Mouse (Mus musculus) adrenal gland, adult (tissue): ENCODE measurements at regions not wholly inside any gene's neighbourhood (a gene's known extent, or its start where the extent isn't known, plus 50 kb on each side); places are given as distances from the start of the nearest gene placed in this dataset.
"Not testable (repeated sequence)": the region's sequence is repeated elsewhere in the genome, so short reads cannot be mapped to it uniquely, and the experiment has no call there.

Source experiments
- DNase-seq, 2 experiments: peaks; one replicate each; pipeline ENCODE4 v3.0.0; 2022 to 2023; ENCODE audit warnings: low spot score in 1 of 2; ENCODE audit not compliant: inconsistent age in 2 of 2

DNA sequence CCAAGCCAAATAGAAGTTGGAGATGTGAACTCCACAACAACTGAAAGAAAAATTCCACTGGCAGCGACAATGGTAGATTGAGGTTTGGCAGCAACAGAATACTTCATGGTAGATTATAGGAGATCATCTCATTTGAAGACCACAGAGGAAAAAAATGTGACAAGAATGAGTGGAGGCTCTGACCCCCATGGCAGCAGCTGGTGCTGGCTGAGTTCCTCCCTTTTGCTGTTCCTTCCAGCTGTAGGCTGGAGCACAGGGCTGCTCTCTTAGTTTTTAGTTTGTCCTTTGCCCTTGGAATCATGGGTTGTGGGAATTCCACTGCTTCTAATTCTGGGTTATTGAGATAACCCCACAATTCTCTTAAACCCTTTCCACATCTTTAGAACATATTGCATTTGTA, 248.8 kb downstream of the Pros1 start:
- no peak for DNase-seq

DNA sequence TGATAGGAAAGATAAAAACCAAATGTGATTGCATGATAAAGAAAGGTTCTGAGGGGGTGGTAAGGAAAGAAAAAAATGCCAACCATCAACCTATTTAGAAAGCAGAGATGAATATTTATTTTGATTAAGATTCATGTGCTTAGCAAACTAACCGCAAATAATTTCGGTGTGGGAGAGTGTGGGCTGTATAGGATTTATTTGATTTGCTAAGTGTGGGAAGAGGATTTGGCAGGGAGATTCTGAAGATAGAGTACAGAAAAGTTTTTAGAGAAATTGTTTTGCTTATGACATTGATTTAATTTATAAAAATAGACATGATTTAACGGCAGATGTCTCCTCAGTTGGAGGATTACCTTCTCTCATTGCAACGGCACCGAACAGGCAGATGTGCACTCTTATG, 250.3 kb downstream of the Pros1 start:
- DNase-seq = no peak

DNA sequence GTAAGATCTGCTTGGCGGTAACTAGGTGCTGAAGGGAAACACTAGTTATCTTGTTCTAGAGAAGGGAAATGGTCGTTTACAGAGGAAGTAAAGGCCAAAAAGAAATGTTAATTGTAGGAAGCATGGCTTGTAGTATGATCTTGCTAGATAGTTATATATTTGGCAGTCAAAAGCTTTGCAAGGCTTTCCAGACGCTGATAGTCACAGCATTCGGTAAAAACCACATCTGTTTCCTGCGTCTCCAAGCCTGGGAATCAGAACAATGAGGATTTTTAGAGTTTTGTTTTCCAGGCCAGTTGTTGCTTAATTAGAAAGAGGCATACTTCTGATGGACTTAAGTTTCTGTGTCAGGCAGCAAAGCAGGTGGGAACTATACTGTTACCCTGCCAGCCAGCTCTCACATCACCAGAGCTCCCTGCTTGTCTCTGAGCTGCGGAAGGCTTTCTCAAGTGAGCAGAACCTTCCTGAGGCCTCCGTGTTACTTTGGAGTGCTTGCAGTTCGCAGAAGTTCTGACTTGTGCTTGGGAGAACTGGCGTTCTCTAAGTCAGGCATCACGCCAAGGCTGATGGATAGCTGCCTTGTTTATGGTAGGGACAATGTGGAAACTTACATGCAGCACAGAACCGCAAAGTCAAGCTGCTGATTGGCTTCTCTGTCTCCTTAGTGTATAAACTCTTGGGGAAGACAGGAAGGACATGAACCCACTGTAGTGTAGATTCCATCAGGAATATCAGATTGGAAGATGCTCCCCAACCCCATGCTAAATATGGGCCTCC, 251.0 kb downstream of the Pros1 start:
- DNase-seq = no peak

DNA sequence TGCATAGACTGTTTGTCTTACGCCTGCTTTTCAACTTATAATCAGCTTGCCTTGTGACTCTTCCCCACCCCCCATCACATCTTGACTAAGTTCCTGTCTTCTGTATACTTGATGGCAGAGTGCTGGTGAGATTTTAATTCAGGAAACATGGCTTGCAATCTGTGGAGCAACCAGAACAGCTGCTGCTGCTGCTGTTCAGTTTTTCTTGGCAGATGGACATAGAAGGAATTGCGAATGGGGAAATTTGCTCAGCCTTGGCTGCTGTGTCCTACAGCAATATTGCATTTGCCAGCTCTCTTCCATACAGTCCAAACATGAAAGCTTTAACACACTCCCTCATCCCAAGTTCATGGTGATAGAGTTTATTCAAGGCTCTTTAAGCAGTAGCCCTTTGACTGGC, 262.3 kb downstream of the Pros1 start:
- DNase-seq = no peak

DNA sequence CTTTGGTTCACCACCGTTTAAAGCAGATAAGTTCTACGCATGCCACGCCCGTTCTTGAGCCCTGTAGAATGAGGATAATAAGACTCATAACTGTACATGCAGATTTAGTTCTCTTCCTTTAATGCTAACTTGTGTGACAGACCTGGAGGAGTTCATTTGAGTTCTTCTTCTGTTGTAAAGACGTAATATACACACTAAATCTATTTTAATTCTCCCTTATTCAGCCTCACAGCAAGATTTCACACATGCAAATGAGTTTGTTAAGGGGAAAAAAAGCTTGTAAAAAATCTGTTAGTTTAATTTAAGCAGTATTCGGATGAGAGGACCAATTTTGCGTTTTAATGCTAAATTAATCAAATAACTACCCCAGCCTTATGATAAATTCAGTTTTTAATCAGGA, 264.6 kb downstream of the Pros1 start:
- no peak for DNase-seq

DNA sequence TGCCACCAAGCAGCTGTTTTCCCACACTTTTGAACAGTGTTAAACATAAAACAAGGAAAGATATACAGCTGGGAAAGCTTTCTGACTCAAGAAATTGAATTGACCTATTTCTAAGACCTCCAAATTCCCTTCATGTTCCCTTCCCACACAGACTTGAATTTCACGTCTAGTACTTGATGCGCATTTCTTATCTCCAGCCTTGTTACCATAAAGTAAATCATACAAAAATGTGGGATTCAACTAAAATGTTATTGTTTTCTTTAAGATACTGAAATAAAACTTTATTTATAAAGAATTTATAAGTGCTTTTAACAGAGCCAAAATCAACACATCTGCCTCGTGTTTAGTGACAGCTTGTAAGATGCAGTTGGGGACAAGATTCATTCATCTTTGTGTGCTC, 289.7 kb downstream of the Pros1 start:
- DNase-seq = no peak

DNA sequence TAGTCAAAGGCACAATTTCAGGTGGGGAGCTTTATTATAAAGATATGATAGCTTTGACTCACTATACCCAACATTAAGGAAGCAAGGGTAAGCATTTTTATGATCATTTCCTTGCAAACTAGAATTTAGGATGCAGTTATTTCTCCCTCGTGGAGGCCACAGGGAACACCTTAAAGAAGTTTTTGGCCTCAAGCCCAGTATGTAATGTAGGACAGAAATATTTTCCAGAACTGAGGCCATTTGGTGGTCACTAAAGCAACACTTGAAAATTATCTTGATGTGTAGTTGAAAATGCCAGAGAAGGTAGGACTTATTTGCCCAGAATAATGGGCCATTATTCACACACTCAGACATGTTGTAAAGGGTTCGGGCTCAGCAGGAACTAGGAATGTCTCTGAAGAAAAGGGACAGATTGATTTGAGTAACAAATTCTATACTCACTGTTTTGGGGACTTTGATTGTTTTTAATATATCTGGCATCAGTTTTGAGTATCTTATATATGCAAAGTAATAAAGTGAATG, 301.3 kb downstream of the Pros1 start:
- DNase-seq = no peak

DNA sequence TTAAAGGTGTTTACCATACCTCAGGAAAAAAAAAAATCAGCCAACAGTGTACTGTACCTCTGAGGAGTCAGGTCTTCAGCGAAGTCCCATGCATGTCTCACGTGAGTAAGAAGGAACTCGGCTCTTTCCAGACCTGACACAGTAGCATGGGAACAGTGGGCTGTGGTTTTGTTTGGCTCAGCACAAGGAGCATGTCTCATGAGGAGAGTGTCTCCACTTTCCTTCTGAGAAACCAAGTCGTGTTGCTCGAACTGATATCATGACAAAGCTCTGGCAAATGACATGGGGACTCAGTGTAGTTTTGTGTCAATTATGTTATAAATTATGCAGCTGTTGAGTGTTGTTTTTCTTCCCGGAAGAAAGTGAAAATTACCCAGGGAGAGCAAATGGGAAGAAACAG, 316.0 kb downstream of the Pros1 start:
- no peak for DNase-seq

DNA sequence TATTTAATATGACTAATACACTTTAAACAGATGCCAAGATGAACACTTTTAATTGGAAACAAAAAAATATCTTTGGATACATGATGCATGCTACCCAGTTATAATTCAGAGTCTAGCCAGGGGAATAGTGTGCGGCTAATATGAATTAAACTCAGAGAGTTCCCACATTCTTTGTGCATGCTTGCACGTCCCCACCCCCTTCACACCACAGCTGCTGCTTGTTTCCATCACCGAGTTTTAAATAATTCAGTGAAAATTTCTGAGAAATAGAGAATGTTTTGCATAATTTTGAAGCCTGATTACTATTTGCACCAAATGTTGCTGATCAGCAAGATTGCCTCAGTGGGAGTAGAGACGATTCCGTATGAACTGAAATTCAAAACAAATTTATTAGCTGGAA, 325.1 kb downstream of the Pros1 start:
- DNase-seq = no peak

DNA sequence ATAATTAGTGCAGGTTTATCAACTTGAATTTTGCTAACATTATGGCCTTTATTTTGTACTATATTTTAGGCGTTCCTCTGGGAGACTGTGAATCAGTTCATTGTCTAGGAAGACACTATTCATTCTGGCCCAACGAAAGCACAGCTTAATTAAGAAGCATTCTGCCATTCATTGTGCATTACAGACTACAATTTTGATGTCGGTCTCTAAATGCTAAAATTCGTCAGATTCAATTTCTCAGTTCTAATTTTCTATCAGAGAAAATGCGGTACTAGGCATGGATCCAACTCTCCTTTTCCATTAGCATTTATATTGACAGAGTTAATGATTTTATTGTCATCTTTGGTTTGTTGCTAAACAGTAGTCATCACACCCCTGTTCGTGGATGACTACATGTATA, 337.1 kb downstream of the Pros1 start:
- no peak for DNase-seq

DNA sequence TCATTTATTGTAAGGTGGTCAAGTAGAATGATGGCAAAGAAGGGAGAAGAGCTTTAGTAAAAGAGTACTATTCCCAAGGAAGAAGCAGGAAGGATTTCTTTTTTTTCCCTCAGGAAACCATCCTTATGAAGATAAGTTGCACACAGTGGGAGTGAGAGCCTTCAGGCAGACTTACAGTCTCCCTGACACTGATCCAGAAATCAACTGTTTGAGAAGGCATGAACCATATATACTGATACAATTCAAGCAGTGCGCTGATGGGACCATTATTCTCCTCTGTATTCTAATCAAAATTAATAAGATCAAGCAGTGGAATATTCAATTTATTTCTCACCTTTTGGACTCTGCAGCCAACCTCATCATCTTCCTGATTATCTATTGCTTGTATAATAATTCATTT, 337.5 kb downstream of the Pros1 start:
- DNase-seq = no peak

DNA sequence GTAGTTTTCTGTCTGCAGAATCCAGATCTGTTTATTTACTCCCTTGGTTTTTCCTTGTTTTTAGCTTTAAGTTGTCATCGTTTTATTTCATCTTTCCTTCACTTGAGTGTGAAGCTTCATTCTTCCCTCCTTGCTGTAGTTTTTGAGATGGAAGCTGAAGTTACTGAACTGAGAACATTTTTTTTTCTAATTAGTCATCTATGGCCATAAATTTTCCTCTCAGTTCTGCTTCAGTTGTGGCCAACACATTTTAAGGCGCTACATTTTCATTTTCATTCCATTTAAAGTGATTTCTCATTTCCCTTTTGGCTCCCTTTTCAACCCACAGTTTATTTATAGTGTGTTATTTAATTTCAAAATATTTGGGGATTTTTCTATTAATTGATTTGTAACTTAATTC, 340.5 kb downstream of the Pros1 start:
- no peak for DNase-seq

DNA sequence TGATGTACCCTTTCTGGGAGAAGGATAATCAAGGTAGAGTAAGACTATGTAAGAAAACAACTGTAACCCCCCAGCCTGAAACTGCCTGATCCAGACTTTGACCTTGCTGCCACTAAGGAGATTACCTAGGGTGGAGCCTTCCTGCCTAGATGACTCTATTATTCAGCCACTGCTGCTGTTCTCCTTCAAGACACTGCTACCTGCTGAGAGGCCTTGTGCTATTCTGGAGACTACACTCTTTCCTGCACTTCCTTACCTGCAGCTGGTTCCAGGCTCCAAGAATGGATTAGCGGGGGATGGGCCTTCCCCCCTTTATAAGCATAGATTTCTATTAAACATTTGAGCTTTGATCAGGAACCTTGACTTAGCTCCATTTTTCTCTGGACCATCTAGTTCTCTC, 359.4 kb downstream of the Pros1 start:
- not testable (repeated sequence) for DNase-seq

DNA sequence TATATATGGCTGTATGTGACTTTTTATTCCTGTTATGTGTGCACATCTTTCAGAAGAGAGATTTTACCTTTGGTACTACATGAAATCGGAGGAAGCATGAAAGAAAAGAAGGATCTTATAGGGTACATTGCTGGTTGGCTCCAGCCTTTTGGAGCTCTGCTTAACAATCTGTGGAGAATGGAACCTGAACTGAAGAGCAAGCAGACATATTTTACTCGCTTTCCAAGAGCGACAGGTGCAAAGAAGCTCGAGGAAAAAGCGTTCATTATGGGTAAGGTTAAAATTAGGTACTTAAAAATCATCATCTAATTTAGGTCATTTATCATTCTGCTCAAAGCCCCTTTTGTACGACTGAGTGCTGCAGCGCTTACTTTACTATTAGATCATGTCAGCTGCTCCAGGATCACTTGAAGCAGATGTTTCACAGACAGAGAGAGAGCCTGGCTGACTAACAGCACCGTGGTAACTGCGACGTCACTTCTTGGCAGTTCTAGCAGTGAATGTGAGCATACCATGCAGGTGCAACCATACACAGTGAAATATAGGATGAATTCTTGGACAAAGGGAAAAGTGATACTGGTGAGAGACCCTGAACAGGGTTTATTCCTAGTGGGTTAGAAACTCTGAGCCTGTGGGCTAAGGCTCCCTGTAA, 366.2 kb downstream of the Pros1 start:
- DNase-seq = no peak

DNA sequence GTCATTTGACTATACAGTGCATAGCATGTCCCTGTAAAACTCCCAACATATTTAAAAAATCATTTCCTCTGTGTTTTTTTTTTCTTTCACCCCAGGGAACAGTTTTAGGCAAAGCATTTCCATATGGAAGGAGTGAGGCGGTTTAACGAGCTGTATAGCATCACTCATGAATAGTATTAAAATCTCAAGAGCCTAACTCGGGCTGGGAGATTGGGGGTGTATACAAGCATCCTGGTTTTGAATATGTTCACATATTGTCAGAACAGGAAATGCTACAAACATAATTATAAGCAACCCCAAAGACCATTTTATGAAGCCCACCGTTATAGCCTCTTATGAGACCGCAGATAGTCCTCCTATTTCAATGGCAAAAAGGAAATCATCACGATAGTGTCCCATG, 370.5 kb downstream of the Pros1 start:
- no peak for DNase-seq

DNA sequence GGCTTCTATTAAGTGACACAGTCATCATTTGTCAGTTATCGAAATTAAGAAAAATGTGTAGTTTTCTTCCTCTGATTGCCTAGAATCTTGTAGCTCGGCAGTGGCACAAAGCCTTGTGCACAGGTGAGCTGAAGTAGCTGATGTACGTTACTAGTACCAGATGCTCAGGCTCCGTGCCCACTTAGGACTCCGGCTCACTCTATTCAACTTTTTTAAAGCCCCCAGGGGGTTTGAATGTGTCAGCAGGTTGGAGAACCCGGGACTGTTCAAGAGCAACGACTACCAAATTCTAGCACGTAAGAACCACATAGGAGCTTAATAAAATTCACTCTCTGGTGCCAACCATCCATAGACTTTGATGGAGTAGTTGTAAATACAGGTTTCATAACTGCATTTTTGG, 371.0 kb downstream of the Pros1 start:
- no peak for DNase-seq

DNA sequence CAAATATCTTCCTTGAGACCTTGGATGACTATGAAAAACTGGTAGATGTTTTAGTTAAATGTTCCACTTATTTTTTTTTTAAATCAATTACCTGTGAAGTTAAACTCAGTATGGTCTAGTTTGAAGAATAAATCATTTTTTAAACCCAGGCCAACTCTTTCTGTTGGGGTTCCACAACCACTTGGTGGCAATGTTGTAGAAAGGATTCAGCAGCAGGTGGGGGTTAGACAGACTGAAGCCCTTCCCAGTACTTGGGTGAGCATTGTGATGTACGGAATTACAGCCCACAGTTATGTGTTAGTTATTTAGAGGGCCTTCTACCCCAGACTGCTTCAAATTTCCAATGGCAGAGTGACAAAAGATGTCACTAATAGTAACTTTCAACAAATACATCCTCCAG, 375.0 kb downstream of the Pros1 start:
- no peak for DNase-seq

DNA sequence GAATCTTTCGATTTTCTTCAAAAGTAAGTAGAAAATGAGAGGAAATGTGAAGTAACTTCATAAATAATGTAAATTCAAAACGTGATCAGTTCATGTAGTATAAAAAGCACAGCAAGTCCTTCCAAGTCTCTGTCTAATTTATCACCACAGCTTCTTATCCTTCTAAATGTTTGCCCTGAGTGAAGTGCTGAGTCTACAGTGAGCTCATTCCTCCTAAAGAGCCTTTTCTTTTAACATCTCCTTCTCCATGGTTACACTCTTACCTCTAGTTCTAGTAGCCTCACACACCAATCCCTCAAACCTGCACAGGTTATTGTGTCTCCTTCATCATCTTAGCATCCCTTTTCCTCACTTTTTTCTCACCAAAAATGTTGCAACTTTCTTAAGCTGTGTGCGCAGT, 375.5 kb downstream of the Pros1 start:
- no peak for DNase-seq

DNA sequence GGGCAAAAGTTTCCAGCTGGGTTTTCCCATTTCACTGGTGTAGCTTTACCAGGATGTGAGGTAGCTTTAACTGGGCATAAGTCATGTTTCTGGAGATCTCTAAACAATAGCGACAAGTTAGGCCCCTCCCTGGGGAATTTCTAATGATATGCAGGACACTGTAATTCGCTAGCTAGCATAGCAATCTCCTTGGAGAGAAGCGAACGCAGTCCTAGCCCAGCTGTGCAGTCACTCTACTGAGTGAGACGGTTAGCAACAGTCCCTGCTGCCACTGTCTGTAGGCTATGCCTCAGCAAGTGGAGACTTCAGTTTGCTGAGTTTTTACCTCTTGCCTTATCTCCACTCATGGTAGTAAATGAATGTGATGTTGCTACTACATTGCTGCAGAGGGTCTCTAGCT, 416.1 kb downstream of the Pros1 start:
- no peak for DNase-seq

DNA sequence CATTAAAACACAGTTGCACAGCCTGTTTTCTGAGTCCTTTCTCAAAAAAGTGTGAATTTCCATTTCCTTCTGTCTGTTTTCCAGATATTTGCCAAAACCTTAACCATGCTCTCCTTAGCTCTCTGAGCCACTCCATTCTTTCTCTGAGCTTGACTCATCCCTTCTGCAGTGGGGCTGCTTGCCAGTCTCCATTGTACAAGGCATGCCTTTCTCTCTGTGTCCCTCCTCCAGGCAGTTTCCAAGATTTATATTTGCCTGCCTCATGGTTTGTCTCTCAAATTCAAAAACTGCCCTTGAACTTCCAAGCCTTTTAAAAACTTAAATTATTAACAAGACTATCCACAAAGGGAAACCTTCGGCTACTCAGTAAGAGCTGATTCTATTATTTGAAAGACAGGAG, 423.4 kb downstream of the Pros1 start:
- peak; percentile 59 to 71 for DNase-seq

DNA sequence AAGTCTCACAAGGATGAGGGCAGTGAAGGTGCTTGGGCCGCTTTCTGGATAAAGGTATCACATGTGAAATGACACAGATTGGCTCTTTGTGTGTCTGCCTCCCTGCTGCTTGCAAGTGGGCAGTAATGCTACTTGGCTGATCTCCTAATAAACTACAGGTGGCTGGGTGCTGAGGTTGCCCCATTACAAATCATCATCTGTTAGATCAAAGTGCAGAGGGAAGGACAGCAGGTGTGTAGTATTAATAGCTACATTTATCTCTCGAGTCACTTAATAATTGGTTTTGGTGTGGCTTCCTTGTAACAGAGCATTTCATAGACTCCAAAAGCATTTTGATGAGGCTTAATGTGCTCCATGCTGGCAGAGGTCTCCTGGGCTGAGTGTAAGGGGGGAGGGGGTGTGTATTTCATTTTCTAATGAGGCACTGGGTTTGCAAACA, 424.2 kb downstream of the Pros1 start:
- DNase-seq = peak in 1 of 2 experiments; percentile 21

DNA sequence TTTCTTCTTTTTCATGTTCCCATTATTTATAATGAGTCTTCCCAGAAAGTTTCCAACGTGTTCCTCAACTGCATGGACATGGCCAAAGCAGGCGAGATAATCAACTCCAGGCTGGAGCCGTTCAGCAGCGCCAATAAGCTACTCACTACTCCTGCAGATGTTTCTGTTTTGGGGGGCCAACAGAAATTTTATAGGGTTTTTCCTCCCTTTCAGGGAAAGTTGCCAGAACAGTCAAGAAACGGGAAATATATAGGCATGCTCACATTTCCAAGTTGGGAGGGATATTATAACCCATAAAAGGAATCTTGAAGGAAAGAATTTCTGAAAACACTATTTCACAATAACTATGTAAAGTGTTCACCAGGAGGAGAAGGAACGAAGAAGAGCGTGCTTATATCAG, 433.5 kb downstream of the Pros1 start:
- no peak for DNase-seq

DNA sequence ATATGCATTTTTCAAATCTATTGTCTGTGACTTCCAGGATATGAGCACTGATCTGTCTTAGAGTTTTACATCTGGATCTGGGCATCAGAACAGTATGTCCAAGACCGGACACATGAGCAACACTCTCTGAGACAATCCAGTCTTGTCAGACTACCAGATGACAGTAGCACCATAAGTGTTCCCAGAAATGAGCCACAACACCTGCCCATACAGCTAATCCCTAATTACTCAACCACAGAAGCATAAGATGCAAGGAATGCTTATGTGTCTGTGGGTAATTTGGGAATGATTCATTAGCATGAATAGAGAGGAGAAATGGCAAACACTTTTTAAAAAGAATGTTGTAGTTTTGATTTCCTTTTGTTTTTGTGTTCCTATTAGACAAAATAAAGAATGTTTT, 457.6 kb downstream of the Pros1 start:
- no peak for DNase-seq
